Mouse (Mus musculus) hindbrain, embryonic 16.5 days (tissue): ENCODE results near the gene Leng9. TPM values are rescaled to one million over a fixed set of nuclear protein-coding genes. Genes with fewer than 3 reads are reported as not detected.

ENCODE experiments used
- ATAC-seq: fragments of 200-750 bp; cut with Nextera tagmentation; 2 replicates; pipeline ENCODE4 v1.8.0; 2017; ENCODE audit warnings: moderate TSS enrichment, moderate library complexity
- H3K27ac ChIP-seq: fragments of 300-500 bp; sonication (generic); 2 replicates; pipeline ENCODE4 v1.5.1; 2014; ENCODE audit warnings: low read depth, mild to moderate bottlenecking, control low read depth, low read length, moderate library complexity
- H3K27me3 ChIP-seq: fragments of 300-500 bp; sonication (generic); replicated peaks from 2 replicates; pipeline ENCODE4 v1.6.1; 2014; ENCODE audit warnings: low read length; ENCODE audit not compliant: control insufficient read depth, insufficient read depth
- H3K36me3 ChIP-seq: fragments of 300-500 bp; sonication (generic); 2 replicates; pipeline ENCODE4 v1.6.1; 2014; ENCODE audit warnings: mild to moderate bottlenecking, low read length, moderate library complexity, mixed read lengths; ENCODE audit not compliant: control insufficient read depth, insufficient read depth
- H3K4me1 ChIP-seq: fragments of 300-500 bp; sonication (generic); 2 replicates; pipeline ENCODE4 v1.6.1; 2014; ENCODE audit warnings: low read depth, low read length; ENCODE audit not compliant: control insufficient read depth, insufficient read depth
- H3K4me2 ChIP-seq: fragments of 300-500 bp; sonication (generic); 2 replicates; pipeline ENCODE4 v1.6.1; 2014; ENCODE audit warnings: mild to moderate bottlenecking, low read length, control low read depth, moderate library complexity
- H3K4me3 ChIP-seq: fragments of 300-500 bp; sonication (generic); 2 replicates; pipeline ENCODE4 v1.5.1; 2014; ENCODE audit warnings: mild to moderate bottlenecking, low read length, control low read depth, moderate library complexity
- H3K9ac ChIP-seq: fragments of 300-500 bp; sonication (generic); 2 replicates; pipeline ENCODE4 v1.6.1; 2014; ENCODE audit warnings: low read depth, mild to moderate bottlenecking, control low read depth, low read length, moderate library complexity
- H3K9me3 ChIP-seq: fragments of 300-500 bp; sonication (generic); 2 replicates; pipeline ENCODE4 v1.6.1; 2014; ENCODE audit warnings: mild to moderate bottlenecking, low read length, moderate library complexity; ENCODE audit not compliant: control insufficient read depth
- WGBS: fragments of 180-500 bp; shearing (Covaris S2); extraction: QIAGEN DNeasy Blood & Tissue Kit; methylation state at CpG from one replicate; pipeline ENCODE4 v1.1.7; 2014; 5-methylcytosine and 5-hydroxymethylcytosine counted together
- polyA plus RNA-seq: library from polyadenylated mRNA; unstranded; fragments of >200 nt; fragmentation: Nextera tagmentation; extraction: Ambion mirVana; gene quantifications from 2 replicates; pipeline ENCODE4 v1.2.1, GENCODE M21; 2015

Leng9 gene
- polyA plus RNA-seq, 1 experiment from 2014 or later = 6.8 TPM

DNA sequence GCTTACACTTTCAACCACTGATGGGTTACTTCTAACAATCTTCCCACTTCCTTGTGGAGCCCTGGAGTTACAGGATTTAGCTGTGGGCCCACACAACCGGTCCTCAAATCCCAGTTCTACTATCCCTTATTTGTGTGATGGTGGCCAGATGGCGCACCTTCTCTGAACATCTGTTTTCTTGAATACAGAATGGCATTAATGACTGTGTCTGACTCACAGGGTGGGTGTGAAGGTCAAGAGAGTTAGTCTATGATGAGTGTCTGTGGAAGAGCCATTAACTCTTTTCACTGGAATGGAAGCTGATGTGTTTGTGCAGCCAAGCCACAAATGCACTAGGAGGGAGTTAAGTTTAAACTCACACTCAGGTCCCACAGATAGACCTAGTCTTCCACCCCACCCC lies 51.9 kb downstream of the Leng9 start:
- Histone ChIP-seq H3K9me3 (no peaks in the 10 kb centered on the region), H3K27ac (no peak overlapping the region), H3K36me3 (no peaks in the 10 kb centered on the region), H3K27me3 (no peaks in the 10 kb centered on the region), H3K4me2 (no peak overlapping the region), H3K9ac (no peak overlapping the region), H3K4me3 (no peak overlapping the region), H3K4me1 (no peaks in the 10 kb centered on the region)
- WGBS = 78% methylated on average over 2 of the region's 2 CpGs
- ATAC-seq = no peak

Other genes starting within 250 kb of the Leng9 start
- gene Lilra6, start 234.9 kb downstream of the Leng9 start, polyA plus RNA-seq = not detected in 2 replicates
- gene Lair1, start 87.2 kb downstream of the Leng9 start, polyA plus RNA-seq = 3.1 and 3.5 TPM in 2 replicates
- gene Ttyh1, start 31.0 kb downstream of the Leng9 start, polyA plus RNA-seq = 204 and 239 TPM in 2 replicates
- 57.4 and 75.4 TPM in 2 replicates for gene Leng8, start 13.3 kb downstream of the Leng9 start, polyA plus RNA-seq
- gene Cdc42ep5, start 14.5 kb upstream of the Leng9 start, polyA plus RNA-seq = 8.5 and 9.7 TPM in 2 replicates
- gene Lilra5, start 87.4 kb upstream of the Leng9 start, polyA plus RNA-seq = 0.10 and 0.11 TPM in 2 replicates
- gene Ncr1, start 187.3 kb upstream of the Leng9 start, polyA plus RNA-seq = not detected in 2 replicates
- 0.04 and 0.05 TPM in 2 replicates for gene Gp6, start 247.4 kb upstream of the Leng9 start, polyA plus RNA-seq